Mouse (Mus musculus) frontal cortex, postnatal 25 days (tissue): Measurements from ENCODE around the gene Wdr70.
"Not testable (repeated sequence)": the region's sequence is repeated elsewhere in the genome, so short reads cannot be mapped to it uniquely, and the experiment has no call there.

ENCODE experiments used
- DNase-seq, 2 experiments: peaks; one replicate each; pipeline ENCODE4 v3.0.0; 2022; ENCODE audit warnings: low spot score in 2 of 2

Gene Wdr70

DNA sequence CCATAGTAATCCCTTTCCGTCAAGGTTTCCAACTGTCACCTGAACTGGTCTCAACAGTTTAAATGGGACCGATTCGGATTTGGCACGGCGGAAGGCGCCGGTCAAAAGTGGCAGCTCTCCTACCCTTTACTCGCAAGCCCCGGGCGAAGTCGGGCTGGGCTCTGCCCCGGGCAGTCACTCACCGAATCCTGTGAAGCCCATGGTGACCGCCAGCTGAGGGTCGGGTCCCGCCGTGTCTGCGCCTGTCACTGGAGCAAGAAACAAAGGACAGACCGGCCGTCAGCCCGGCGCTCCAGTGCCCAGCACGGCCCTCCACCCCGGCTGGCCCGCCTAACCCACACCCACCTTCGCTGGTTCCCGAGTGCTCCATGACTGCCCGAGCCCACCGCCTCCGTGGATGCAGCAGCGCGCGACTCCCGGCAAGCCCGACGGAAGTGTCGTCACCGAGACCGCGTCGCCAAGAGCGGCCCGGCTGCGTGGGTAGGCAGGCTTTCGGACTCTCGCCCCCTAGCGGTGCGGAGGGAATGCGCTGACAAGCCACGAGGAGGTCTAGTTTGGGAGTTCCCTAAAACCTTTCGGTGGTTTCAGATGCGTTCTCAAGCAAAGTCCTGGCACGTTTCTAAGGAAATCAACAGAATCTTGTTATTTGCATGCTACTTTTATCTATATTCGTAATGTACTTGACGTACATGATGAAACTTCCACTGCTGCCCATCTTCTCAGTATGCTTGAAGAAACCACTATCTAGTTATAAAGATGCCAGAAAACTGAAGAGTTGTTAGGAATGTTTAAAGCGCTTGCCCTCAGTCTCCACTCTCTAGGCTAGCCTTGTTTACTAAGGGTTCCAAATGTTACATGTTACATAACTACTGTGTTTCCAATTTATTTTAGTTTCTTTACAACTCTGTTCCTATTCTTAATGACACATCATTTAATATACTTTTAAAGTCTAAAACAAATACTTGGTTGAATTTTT is at the start of gene Wdr70:
Gene Wdr70 (minus strand): TSS at position 436 of the 976 bp plus-strand sequence.
- DNase-seq = peak; percentile 99

DNA sequence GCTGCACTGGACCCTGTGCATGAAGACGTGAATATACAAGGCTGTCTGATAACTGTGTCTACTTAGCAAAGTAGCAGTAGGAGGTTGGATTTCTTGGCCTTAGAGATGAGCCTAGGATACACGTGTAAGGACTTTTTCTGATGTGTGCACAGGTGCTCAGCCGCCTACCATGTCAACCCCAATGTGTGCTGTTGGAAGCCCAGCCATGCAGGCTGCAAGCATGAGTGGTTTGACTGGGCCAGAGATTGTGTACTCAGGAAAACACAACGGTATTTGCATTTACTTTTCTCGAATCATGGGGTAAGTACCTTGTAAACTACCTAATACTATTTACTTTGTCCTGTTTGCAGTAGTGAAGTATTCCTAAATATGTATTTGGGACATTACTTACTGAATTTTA is 36.6 kb upstream of the Wdr70 start:
- DNase-seq = no peak

DNA sequence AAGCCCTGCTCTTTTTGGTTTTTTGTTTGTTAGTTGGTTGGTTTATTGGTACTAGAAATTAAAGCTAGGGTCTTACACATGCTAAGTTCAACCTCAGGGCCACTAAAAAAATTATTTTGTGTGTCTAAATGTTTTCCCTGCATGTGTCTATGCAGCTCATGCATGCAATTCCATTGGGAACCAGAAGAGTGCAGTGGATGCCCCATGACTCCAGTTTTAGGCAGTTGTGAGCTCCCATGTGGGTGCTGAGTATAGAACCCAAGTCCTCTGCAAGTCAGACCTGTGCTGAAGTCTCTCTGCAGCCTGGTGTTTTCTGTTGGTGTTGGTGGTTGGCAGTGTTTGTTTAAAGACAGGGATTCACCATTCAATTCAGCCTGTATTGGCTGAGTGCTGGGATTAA is 32.8 kb upstream of the Wdr70 start:
- DNase-seq = no peak

DNA sequence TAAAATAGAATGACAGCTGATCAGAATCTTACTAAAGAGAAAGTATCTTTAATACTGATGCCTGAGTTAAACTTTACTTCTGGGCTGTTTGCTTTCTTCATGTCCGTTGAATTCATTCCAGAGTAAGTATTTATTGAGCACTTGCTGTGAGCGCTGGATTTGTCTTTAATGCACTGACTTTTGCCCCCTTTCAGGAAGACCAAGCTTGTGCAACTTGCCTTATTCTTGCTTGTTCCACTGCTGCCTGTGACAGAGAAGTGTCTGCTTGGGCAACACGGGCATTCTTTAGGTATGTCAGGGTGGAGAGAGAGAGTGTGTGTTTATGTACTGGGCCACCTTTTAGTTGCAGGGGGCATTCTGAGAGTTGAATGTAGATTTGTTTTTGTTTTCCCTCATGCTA is 32.3 kb upstream of the Wdr70 start:
- no peak for DNase-seq

DNA sequence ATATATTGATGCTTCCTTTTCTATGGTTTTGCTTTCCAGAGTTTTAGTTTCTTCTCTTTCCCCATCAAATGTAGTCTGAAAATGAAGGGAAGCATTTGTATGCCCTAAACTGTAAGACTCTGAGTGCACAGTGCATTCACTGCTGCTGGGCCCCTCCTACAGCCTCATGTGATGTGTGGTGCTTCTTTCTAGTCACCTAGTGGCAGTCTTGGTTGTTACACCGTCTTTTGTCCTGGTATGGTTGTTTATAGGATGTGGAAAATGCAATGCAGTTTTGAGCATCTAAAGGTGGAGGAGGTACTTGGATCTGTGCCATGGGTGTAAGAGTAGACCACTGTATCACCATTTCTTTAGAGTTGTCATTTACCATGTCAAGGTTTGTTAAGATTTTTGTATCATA is 30.3 kb upstream of the Wdr70 start:
- DNase-seq = no peak

DNA sequence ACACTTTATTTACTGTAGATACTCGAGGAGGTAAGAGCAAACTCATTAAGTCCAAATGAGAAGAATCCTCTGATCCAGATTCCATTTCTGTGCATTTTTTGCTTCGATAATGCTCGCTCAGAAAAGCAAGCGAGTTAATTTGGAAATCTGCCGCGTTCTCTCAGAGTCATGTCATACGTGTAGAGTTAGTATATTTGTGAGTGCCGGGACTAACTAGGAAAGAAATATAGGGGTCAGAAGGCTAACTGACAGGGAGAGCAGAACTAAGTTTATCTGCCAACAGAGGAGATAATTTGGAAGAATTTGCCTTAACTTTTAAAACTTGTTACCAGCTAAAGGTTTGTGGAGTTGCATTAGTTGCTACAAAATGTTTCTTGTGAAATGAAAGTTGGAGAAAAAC is 10.8 kb upstream of the Wdr70 start:
- DNase-seq = no peak

DNA sequence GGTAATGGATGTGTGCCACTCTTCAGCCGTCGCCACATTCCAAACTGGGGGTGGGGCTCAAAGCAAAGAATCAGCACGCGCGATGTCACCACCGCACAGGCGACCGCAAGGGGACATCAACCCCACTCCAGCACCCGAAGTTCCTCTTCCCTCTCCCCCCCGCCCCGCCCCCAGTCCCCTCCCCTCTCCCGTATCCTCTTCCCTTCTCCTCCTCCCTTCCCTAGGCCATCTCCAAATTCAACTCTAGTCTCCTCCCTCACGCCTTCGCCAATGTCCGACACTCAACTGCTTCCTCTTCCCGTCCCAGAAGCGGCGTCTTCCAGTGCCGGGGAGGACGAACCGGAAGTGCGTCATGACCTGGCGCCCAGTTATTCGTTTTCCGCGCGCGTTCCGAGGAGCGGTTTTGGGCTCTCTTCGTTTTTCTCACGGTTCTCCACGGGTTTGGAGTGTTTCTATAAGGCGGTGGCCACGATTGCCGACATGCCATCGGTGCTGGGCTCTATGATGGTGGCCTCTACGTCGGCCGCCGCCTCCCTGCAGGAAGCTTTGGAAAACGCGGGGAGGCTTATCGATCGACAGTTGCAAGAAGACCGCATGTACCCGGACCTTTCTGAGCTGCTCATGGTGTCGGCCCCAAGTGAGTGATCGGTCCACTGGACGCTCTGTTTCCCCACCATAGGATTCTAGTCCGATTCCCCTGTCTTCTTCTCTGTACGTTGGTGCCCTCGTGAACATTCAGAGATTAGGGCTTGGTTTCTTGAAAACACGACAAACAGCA is 10.1 kb upstream of the Wdr70 start, which contains the start of gene Nup155:
Gene Nup155 (plus strand): TSS at position 308 of the 778 bp plus-strand sequence.
- DNase-seq = peak; percentile 79 to 88

DNA sequence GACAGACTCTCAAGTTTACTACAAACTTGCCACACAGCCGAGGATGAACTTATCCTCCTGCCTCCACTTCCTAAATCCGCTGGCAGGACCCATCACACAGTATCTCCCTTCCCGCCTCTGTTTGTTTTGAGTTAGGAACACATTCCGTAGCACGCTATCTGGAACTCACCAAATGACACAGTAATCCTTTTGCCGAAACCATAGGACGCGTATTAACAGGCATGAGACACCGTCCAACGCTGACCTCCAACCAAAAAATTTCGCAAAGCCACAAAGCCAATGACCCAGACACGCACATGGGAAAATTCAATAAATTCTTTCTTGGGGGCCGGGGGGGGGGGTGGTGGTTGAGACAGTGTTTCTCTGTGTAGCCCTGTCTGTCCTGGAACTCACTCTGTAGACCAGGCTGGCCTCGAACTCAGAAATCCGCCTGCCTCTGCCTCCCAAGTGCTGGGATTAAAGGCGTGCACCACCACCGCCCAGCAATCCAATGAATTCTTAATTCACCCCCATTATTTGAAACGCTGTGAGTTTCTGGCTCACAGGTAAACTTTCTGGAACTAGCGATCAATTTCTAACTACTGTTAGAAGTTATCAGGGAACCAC is 9.5 kb upstream of the Wdr70 start:
- DNase-seq = no peak

DNA sequence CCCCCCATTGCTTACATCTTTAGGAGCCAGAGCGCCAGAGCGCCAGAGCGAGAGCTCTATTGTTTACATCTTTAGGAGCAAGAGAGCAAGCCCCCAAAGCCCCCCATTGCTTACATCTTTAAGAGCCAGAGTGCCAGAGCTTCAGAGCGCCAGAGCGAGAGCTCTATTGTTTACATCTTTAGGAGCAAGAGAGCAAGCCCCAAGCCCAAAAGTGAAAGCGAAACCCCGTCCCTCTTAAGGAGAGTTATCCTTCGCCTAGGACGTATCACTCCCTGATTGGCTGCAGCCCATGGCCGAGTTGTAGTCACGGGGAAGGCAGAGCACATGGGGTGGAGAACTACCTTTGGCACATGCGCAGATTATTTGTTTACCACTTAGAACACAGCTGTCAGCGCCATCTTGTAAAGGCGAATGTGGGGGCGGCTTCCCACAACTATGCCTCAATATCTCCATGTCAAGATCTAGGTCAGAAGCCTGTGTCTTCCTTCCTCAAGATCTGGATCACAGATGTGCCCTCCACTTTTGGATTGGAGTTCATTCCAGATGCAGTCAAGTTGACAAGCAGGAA is 3.0 kb upstream of the Wdr70 start:
- DNase-seq = not testable (repeated sequence)

DNA sequence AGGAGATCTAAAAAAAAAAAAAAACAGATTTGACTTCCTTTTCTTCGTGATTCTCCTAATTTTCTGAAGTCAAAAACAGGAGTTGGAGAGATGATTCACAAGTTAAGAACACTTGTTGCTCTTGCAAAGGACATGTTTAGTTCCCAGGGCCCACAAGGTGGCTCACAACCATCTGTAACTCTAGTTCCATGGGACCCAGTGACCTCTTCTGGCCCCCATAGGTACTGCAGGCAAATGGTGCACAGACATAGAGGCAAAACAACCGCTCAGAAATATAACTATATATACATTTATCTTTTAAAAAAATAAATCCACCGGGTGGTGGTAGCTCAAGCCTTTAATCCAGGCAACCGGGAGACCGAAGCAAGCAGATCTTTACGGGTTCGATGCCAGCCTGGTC is 1.2 kb downstream of the Wdr70 start:
- peak; percentile 23 to 43 for DNase-seq

DNA sequence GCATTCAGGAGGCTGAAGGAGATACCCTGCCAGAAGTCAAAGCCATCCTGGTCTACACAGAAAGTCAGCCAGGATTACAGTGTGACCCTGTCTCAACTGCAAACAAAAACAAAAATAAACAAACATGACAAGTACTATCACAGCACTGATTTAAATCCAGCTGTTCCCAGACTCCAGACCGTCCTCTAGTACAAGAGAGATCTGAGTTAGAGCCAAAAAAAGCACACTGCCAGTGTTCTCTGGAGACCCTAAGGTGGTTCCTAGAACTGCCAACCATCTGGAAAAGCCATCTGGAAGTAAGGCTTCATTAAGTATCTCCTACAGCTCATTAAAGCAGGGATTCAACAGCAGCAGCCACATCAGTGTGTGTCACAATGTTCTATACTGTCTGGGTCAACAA is 6.3 kb downstream of the Wdr70 start:
- DNase-seq = not testable (repeated sequence)

DNA sequence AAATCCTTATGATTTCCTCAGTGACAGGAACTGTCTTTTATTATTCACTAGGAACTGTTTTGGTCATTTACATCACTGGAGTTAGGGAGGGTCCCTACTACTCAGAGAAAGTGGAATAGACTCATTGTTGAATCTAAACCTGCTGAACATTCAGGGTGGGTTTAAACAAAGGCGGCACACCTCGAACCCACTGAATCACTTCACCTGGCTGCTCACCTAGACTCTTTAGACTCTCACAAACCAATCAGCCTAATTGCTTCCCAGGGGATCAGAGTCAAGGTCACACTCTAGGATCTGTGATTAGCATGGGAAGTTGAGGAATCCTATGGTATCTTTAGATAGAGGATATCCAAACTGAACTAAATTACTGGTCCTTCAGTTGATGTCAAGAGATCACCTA is 8.3 kb downstream of the Wdr70 start:
- DNase-seq = no peak

DNA sequence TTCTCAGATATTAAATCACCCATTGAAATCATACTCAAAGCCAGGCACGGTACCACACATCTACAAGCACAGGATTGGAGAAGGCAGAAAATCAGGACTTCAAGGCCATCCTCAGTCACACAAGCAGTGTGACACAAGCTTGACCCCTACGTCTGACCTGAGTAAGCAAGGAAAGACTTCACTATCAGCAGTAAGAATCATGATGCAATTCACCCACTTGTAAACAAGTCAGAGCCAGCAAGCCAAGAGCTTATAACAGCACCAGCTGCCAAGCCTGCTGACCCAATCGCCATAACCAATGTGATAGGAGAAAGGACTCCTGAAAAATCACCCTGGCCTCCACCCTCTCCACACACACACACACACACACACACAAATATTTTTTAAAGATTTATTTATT is 10.3 kb downstream of the Wdr70 start:
- DNase-seq = no peak

DNA sequence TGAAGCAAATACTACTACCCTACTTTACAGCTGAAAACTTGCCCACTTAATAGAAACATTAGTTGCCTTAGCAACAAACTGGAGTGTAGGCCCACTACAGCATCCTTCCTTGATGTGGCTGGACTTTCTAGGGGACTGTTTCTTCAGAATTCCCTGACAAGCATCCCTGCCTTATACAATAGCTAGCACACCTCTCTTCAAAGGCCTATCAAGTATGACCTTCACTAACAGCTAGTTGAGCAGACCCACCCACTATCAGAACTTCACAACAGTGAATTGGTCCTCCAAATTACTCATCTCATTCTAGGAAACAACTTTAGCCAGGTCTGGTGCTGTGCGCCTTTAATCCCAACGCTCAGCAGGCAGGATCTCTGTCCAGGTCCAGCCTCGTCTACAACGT is 11.7 kb downstream of the Wdr70 start:
- no peak for DNase-seq

DNA sequence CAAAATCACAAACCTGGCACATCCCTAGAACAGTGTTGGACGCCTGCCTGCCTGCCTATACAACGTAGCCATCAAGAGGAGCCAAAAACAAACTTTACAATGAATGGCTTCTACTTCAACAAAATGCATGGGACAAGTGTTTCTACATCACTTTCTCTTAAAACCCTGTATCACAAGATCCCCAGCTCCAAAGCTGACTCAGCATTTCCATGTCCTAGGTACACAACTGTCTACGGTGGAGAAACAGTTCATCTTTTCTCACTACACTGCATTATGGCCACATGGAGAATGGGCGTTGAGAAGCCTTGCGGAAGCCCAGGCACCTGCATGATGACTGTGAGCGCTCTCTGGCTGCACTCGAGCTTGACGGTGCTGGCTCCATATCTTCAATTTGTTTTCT is 16.9 kb downstream of the Wdr70 start:
- no peak for DNase-seq

DNA sequence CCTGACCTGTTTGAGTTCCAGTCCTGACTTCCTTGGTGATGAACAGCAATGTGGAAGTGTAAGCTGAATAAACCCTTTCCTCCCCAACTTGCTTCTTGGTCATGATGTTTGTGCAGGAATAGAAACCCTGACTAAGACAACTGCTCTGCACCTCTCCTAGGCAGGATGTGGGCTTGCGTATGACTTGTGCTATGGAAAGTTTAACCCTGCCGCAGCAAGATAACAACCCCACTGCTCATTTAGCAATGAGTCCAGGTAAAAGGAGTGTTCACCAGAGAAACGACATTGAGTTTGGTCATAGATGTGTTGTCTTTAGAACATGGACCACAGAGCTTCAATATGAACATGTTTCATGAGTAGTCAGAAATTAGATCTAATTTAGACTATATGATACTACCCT is 25.9 kb downstream of the Wdr70 start:
- DNase-seq = not testable (repeated sequence)

DNA sequence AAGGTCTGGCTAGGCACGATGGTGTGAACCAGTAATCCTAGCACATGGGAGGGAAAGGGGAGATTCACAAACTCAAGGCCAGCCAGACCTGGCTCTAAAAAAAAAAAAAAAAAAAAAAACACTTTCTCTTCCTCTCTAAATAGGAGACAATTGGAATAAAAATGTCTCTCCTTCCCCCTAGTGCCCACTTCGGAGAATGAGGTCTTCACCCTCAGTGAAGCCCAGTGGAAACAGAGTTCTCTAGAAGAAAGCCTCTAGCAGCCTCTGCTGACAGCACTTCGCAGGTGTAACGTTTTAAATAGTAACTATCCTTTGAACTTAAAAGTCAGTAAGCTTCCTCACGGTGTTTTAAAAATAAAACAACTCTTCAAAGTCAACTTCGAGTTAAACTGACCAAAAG is 33.8 kb downstream of the Wdr70 start:
- DNase-seq = no peak

DNA sequence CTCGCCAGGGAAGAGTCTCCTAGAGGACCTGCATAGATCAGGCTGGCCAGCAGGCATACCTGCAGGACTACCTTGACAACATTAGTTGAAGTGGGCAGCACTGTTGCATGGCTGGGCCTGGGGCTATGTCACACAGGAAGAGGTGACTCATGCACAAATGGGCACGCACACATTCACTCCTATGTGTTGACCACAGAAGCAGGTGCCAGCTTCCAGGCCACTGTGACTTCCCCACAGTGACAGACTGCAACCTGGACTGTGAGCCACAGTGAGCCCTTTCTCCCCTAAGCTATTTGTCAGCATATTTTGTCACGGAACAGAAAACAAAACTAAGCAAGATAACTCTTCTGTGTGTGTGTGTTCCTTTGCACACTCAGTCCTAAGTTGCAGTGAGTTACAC is 47.8 kb downstream of the Wdr70 start:
- DNase-seq = no peak

DNA sequence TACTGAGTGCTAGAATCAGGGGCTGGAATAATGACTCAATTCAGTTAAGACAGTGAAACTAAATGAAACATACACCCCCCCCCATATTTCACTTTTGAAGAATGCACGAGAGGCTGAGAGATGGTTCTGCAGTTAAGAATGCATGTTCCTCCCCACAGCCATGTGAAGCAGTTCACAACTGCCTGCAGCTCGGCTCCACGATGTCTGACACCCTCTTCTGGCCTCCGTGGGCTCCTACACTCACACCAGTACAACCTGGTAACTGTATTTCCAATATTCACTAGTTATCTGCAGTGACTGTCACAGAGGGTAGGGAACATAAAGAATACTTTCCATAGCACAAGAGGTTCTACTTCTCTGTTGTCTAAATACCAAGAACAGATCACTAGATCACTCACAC is 59.2 kb downstream of the Wdr70 start:
- no peak for DNase-seq

DNA sequence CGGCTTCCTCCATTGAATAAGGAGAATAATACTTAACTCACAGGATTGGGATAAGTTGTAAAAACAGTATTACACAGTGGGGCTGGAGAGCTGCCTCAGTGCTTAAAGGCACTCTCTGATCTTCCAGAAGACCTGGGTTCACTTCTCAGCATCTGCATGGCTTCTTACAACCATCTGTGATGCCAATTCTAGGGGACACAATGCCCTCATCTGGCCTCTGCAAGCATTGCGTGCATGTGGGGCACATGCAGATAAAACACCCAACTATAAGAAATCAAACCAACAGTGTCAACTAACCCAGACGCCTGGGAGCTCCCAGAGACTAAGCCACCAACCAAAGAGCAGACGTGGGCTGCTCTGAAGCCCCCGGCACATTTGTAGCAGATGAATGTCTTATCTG is 60.6 kb downstream of the Wdr70 start:
- DNase-seq = no peak

DNA sequence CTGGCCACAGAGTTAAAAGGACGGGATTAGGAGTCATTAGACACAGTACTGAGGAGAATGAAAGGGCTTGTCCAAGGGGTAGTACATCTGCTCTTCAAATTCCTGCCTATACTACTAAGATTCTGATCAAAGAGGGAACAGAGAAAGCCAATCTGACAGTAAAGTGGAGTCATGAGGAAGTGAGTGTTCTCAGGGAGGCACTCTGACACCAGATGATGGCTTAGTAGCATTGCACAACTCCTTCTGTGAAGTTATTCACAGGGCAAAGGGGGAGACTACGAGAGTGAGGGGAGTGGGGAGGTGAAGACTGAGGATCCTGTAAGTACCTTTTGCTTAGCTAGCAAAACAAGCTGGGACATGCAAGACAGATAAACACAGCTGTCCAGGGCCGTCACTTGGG is 61.2 kb downstream of the Wdr70 start:
- no peak for DNase-seq

DNA sequence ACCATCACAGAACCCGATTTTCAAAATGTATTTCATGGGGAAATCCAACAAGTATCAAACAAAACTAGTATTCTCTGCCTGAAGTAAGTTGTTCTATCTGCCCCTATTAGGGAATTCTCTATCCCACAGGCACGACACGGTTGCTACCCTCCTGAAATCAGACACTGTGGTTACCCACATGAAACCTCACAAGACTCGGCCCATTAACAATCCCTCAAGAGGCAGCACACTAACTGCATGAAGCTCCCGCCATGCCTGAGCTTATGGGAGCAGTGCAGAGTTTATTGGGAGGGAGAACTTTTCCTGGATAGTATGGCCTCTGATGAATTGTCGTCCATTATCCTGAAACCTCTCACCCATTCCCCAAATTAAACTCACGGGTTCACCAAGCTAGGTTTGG is 67.8 kb downstream of the Wdr70 start:
- DNase-seq = no peak
